Comparison of ENCODE assay signal across 11 mouse cellular contexts in the genomic region with DNA sequence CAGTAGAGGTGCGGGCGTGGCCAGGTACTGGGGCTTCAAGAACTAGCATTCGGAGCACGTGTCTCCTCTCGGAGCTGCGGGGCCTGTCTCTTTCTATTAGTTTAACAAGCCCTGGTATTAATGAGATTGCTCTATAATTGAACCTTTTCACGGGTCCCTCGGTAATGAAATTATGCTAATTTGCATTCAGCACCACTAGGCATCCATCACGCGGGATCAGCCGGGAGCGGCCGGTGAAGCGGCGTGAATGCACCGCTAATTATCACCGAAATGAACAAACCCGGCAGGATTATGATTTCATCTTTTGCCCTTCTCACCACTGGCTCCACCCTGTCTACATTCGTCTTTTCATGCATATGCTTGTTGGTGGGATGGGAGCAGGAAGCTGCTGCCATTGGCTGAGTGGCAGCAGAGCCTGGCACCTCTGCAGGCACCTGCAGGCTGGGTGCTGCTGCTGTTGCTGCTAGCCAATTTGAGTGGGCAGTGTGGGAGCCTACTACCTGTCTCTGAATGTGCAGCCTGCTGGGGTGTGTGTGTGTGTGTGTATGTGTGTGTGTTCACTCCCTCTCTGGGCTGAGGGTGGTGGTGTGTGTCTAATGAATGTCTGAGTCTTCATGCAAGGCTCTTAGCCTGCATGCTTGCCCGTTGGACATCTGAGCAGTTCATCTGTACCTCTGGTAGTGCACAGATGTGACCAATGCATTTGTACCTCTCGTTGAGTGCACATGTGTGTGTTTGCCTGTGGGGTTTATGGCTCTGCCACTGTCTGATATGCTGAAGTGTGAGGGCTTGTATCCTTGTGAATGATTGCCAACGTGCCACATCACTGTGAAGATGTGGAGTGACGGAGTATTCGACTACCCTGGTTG.
DNase-seq lines count a peak whose midpoint lies in the region; ATAC-seq lines count a peak whose summit lies in the region.
"Had no signal": no experiment of that assay in that cellular context is flagged by ENCODE, and none has a peak within 500 bp of the region (broad histone marks: within the 10 kb centered on the region; RNA-seq: fewer than 3 reads in every experiment).

No protein-coding gene starts in this region.

- 27% methylated on average over 24 of the region's 24 CpGs for WGBS in forebrain, embryonic 15.5 days
- WGBS in midbrain, embryonic 15.5 days: 44% methylated on average over 24 of the region's 24 CpGs

- H3K9me3 ChIP-seq in forebrain, embryonic 15.5 days: no peaks in the 10 kb centered on the region
- no peaks in the 10 kb centered on the region for H3K9me3 ChIP-seq in midbrain, embryonic 15.5 days

- no peaks in the 10 kb centered on the region for H3K27me3 ChIP-seq in forebrain, embryonic 15.5 days
- H3K27me3 ChIP-seq in midbrain, embryonic 15.5 days (replicated peaks): no peaks in the 10 kb centered on the region

- H3K4me1 ChIP-seq in forebrain, embryonic 15.5 days: peaks cover 17% of the 10 kb centered on the region
- peaks cover 19% of the 10 kb centered on the region for H3K4me1 ChIP-seq in midbrain, embryonic 15.5 days

- peak; percentile 74 for ATAC-seq in forebrain, embryonic 15.5 days (replicated peaks)
- ATAC-seq in midbrain, embryonic 15.5 days (replicated peaks): peak; percentile 88
- no peak for ATAC-seq in erythroid progenitor cell, adult 5-6 weeks (replicated peaks; ENCODE audit: low FRiP score, poor library complexity, severe bottlenecking)

- DNase-seq in left cerebral cortex, postnatal 25 days (ENCODE audit: low spot score in 2 of 2): peak; percentile 15 to 27
- no peak for DNase-seq in left cerebral cortex, postnatal 4 days
- DNase-seq in right cerebral cortex, postnatal 36 days (ENCODE audit: low spot score in 2 of 2): peak; percentile 8 to 16
- no peak for DNase-seq in MN1 (ENCODE audit: low spot score)
- DNase-seq: gastrocnemius, postnatal 14 days; kidney, adult 18-20 months; thymus, adult 2 months had no signal

- peak overlapping the region; percentile 23; the same call in 1 of the 2 replicates for H3K9ac ChIP-seq in forebrain, embryonic 15.5 days (replicated peaks)
- no peak overlapping the region for H3K9ac ChIP-seq in midbrain, embryonic 15.5 days

- peak overlapping the region; percentile 23 for H3K4me3 ChIP-seq in forebrain, embryonic 15.5 days
- peak overlapping the region; percentile 1; the same call in 1 of the 2 replicates for H3K4me3 ChIP-seq in midbrain, embryonic 15.5 days
- H3K4me3 ChIP-seq: myocyte had no signal

- no peak overlapping the region for H3K27ac ChIP-seq in forebrain, embryonic 15.5 days (replicated peaks)
- peak overlapping the region; percentile 62 for H3K27ac ChIP-seq in midbrain, embryonic 15.5 days

- H3K4me2 ChIP-seq in forebrain, embryonic 15.5 days (replicated peaks): peak overlapping the region; percentile 42
- H3K4me2 ChIP-seq in midbrain, embryonic 15.5 days: peak overlapping the region; percentile 36

- no peaks in the 10 kb centered on the region for H3K36me3 ChIP-seq in forebrain, embryonic 15.5 days
- no peaks in the 10 kb centered on the region for H3K36me3 ChIP-seq in midbrain, embryonic 15.5 days (replicated peaks)

- intact Hi-C loops in left cerebral cortex, postnatal 25 days (cut with DNase I): loop anchor here (10.0 kb wide), 1 partner anchor 781 kb away; no protein-coding TSS in a partner anchor
- intact Hi-C loops in left cerebral cortex, postnatal 4 days (cut with DNase I): loop anchor here (10.0 kb wide), 1 partner anchor 781 kb away; no protein-coding TSS in a partner anchor

Comparison
In these comparisons a context has a peak if more than half of its experiments do, and no peak if none do; other contexts are left out.
1. DNase-seq: peak in left cerebral cortex, postnatal 25 days (2 of 2) and right cerebral cortex, postnatal 36 days (2 of 2); none in left cerebral cortex, postnatal 4 days (single experiment) and MN1 (single experiment).